Mouse (Mus musculus) CD8-positive naive resting alpha-beta T cell, adult 2 months (primary cell): ENCODE results near the gene Them7.

Source experiments
- DNase-seq, 2 experiments: peaks; one replicate each; pipeline ENCODE4 v3.0.0; 2022; ENCODE audit warnings: low read depth in 2 of 2, low spot score in 2 of 2

Gene Them7

DNA sequence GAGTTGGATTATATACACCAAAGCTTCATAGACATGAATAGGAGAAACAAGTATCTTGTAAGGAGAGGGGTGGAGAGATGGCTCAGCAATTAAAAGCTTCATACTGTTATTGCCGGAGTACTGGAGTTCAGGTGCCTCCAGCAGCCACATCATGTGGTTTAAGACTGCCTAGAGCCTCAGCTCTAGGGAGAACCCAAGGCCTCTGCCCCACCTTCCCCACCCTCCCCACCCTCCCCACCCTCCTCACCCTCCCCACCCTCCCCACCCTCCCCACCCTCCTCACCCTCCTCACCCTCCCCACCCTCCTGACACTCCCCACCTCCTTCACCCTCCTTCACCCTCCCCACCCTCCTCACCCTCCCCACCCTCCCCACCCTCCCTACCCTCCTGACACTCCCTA, 185.1 kb downstream of the Them7 start:
- no peak for DNase-seq

DNA sequence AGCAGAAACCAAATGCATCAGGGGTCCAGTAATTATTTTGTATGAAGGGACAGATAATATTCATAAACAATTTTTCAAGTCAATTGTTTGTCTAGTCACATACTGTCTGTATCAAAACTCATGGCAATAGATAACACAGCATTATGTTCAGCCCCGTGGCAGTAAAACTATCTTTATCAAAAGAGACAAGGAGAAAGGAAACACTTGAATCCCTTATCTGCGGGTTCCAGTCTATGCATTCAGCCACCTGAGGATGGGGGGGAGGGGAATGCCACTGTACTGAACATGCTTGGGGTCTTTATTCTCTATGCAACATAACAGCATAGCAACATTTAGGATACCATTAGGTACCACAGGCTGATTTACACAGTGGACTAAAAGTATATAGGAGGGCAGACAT, 190.2 kb downstream of the Them7 start:
- no peak for DNase-seq

DNA sequence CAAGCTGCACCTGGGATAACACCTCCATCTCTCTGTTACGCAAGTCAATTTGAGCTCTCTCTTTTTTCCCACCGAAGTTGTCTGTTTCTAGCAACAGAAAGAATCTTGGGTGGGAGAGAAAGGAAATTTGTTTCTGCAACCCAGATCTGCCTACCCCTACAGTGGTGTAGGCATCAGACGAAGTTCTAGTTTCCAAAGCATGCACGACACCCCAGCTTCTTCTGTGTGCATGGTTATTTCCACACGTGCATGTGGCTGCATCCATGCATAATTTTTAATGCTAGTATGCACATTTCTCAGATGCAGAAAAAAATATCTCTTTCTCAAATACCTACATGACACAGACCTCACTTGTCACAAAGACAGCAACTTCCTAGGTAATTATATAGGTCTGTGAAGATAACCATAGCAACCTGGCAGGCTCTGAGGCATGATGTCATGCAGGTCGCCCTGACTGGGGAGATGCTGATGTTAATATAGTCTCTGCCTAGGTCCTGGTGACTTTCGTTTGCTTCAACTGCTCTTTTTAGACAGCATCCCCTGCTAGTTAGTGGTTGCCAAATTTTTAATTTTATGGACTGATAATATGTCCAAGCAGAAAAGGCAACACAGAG, 192.0 kb downstream of the Them7 start:
- no peak for DNase-seq

DNA sequence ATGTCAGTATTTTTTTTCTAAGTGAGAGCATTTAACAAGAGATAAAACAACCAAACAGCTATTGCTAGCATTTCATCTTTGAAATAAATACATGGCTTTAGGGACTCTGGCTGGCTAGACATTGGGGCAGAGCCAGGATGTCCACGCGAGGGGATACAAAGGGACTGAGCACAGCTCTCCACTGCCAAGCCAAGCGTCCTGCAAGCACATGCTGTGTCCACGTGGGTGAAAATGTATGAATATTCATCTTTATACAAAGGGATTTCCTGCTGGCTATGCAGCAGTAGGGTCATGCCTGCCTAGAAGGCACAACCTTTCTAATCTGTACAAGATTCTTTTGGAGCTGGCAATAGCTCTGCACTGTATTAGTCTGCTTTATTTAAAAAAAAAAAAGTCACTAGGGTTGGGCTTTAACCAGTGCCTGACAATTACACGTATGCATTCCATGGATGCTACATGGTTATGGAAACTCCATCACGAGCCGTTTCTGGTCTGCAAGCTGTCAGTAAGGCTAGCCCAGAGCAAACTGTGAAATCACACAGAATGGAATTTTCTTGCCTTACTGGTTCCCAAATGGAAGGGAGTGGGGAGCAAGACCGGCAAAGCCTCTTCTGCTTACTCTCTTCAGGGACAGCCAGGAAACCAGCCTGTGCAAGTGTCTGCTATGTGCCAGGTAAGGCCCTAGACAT, 192.7 kb downstream of the Them7 start:
- no peak for DNase-seq

DNA sequence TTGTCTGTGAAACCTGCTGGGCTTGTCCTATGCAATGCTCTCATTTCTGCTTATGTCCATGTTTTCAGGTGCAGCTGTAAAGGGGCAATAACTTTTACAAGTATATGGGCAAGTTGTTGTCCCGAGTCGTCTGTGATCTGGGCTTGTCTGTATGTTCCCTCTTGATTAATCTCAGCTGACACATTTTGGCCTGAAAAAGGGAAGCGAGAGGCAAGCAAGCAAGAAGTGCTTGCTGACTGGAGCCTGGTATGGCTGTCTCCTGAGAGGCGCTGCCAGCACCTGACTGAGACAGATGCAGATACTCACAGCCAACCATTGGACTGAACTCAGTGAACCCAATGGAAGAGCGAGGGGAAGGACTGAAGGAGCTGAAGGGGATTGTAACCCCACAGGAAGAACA, 193.5 kb downstream of the Them7 start:
- no peak for DNase-seq

DNA sequence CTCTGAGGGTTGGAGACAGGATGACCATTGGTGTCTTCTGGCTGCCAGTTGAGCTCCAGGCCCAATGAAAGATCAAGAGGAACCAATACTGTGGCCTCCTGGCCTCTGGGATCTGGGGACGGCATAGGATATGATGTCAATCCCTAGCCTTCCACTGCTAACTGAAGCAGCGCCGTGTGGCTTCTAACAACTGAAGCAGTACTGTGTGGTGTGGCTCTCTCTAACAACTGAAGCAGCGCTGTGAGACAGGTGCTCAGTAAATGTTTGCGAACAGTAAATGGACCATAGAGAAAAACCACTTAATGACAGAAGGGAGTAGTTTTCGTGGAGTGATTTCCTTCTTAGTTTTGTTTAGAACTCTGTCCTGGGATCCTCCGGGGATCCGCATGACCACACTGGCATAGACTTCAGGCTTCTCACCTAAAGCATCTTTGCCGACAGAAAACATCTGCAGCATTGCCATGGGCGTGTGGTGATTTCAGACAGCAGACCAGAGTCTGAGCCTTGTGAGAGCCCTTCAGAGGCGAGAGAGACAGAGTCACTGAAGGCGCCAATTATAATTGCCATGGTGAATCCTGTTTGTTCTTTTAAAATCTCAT, 194.6 kb downstream of the Them7 start:
- no peak for DNase-seq

DNA sequence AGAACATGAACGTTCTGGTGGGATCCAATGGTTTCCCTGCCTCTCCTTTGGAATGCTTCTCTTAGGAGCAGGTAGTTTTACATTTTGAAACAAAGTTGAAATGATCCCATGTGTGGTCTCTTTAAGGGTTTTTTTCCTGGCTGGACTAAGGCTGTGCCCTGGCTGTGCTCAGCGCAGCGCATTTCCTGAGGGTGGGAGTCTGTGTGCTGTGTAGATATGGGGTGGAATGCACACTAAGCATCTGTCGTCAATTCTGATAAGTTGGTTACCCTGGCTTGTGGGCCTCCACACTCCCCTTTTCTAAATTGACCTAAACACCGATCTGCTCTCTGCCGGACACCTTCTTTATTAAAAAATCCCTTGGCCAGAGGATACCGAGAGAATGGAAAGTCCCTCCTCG, 203.3 kb downstream of the Them7 start:
- no peak for DNase-seq

DNA sequence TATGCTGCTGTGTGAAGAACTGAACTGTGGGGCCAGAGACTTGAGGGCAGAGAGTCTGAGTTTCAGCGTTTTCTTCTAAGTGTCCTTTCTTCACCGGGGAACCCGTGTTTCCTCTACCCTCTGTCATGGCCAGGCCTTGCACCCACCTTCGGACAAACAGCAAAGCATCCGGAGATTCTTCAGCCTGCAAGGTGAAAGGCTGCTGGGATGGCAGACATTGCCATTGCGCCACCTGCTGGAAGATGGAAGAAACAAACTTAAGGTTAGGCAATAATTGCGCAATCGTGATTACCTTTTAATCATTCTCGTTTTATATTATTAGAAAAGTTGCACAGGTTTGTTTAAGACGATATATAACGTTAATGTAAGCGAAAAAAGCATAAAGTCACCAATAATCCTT, 203.9 kb downstream of the Them7 start:
- peak; percentile 28 to 59 for DNase-seq

DNA sequence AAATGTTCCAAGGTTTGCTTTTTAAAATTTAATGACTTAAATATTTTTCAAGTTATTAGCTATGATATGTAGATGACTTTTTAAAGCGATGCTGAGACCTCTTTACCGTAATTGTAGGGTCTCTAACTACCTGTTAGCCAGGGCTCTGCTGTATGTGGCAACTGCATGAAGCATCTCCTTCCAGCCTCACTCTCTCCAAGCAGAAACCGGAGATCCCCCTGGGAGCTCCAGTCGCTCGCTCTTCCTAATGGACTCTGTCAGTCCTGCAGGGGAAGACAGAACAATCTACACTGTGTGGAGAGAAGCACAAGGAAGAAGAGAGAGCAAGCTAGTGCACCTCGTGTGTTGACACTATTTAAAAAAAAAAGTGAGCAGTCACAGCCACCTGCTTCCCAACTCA, 204.3 kb downstream of the Them7 start:
- DNase-seq: no peak
